Mouse (Mus musculus) gastrocnemius, adult 2 months (tissue): ENCODE measurements around the gene Rdh16. TPM values are rescaled to one million over a fixed set of nuclear protein-coding genes. Genes with fewer than 3 reads are reported as not detected.
"Not testable (repeated sequence)": the region's sequence is repeated elsewhere in the genome, so short reads cannot be mapped to it uniquely, and the experiment has no call there.

Experiments
- DNase-seq: peaks from one replicate; pipeline ENCODE4 v3.0.0; 2022
- H3K27ac ChIP-seq: fragments of 200-600 bp; 2 replicates; pipeline ENCODE4 v1.8.1; 2022; ENCODE audit warnings: mild to moderate bottlenecking
- H3K4me3 ChIP-seq: fragments of 200-600 bp; 2 replicates; pipeline ENCODE4 v1.8.1; 2022; ENCODE audit warnings: mild to moderate bottlenecking, moderate library complexity
- CTCF ChIP-seq: fragments of 200-600 bp; IDR thresholded peaks from 2 replicates; pipeline ENCODE4 v1.8.1; 2022; ENCODE audit warnings: antibody characterized with exemption, mild to moderate bottlenecking, moderate library complexity
- intact Hi-C: fragments of 180-260 bp; cut with DNase I; formaldehyde crosslinking; loops from one replicate; pipeline ENCODE4 v1.15.1; 2025
- total RNA-seq, 2 experiments: library from RNA; stranded (reverse); gene quantifications; 2 replicates each; pipeline ENCODE4 v1.2.3; 2021

The Rdh16 gene
- total RNA-seq, 2 experiments from 2014 or later: not detected

DNA sequence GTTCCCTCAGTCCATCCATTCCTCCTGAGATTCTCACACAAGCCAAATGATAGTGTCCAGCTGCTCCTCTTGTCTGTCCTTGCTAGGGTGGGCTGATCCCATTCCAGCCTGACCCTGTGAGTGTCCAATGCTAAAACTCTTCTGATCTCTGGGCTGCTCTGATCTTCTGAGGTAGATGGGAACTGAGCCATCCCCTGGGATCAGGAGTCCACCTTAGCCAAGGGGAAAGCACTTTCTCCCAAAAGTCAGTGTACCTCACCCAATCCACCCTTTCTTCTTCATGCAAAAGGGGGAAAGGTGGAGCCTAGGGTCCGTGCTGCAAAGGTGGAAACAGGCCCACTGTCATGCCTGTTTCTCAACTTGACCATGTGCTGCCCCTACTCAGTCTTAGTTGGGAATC lies 90.5 kb downstream of the Rdh16 start:
- intact Hi-C loops: no loop called here
- Histone ChIP-seq H3K4me3 (no peak overlapping the region), H3K27ac (no peak overlapping the region)
- no peak for TF ChIP-seq CTCF
- DNase-seq: no peak

DNA sequence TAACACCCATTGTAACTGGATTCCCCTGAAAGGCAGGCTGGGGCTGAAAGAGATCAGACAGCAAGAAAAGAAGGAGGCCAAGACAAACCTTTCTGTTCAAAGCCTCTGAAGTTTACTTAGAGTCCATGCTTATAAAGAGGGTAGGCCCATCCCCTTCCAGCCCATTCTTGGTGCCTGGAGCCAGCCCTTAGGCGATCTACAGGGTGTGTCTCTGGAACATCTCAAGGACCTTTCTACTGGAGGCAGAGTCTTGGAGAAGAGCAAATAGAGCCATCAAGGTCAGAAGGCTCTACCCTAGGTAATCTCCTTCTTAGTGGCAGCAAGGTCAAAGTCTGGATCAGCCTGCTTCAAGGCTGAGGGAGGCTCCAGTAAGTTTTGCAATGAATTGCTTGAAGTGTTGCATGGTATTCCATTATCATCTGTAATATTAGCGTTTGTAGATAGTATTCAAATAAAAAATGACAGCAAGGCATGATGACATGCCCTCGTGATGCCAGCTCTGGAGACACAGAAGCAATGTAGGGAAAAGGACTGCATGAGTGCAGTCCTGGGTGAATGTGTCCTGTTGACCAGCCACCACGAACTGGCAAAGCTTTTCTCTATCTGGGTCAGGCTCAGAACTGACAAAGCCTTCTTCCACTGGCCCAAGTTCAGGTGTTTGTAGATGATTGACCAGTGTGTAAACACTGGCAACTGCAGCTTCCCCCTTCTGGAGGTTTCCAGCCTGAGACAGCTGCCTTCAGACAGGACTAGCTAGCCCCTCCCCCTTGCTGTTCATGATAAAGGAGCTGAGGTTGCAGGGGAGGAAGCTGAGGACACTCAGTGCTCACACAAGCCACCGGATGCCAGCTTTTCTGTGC lies 92.4 kb downstream of the Rdh16 start:
- DNase-seq, H3K4me3 ChIP-seq, intact Hi-C loops, H3K27ac ChIP-seq: not testable (repeated sequence)

Other genes with a start within 250 kb of the Rdh16 start
- gene Lrp1, start 180.0 kb upstream of the Rdh16 start, total RNA-seq: 10 to 100 TPM; 34.6 to 71.3 TPM
- gene Stat6, start 158.2 kb upstream of the Rdh16 start, total RNA-seq: 10 to 100 TPM; 17.1 to 18.9 TPM
- 1 to 10 TPM; 1.5 to 2.1 TPM for gene Nemp1, start 134.3 kb upstream of the Rdh16 start, total RNA-seq
- gene Nab2, start 132.6 kb upstream of the Rdh16 start, total RNA-seq: 1 to 10 TPM; 2.8 to 3.2 TPM
- gene Myo1a, start 96.0 kb upstream of the Rdh16 start, total RNA-seq: not detected
- not detected for gene Tac2, start 76.7 kb upstream of the Rdh16 start, total RNA-seq
- 1 to 10 TPM; 6.6 to 7.2 TPM for gene Zbtb39, start 61.6 kb upstream of the Rdh16 start, total RNA-seq
- gene Gpr182, start 49.4 kb upstream of the Rdh16 start, total RNA-seq: under 1 TPM; 0.22 to 0.36 TPM
- gene Rdh1, start 41.4 kb upstream of the Rdh16 start, total RNA-seq: under 1 TPM; 0.05 to 0.06 TPM
- gene Rdh16f1, start 41.4 kb upstream of the Rdh16 start, total RNA-seq: not detected
- under 1 TPM; 0.33 to 0.48 TPM for gene Rdh9, start 24.8 kb upstream of the Rdh16 start, total RNA-seq
- gene Rdh19, start 48.8 kb downstream of the Rdh16 start, total RNA-seq: not detected
- not detected for gene Rdh16f2, start 65.3 kb downstream of the Rdh16 start, total RNA-seq
- not detected for gene Rdh7, start 87.7 kb downstream of the Rdh16 start, total RNA-seq
- not detected for gene Sdr9c7, start 97.4 kb downstream of the Rdh16 start, total RNA-seq
- not detected for gene Hsd17b6, start 206.5 kb downstream of the Rdh16 start, total RNA-seq
- gene Prim1, start 214.0 kb downstream of the Rdh16 start, total RNA-seq: under 1 TPM; 0.61 to 0.95 TPM
- gene Naca, start 234.4 kb downstream of the Rdh16 start, total RNA-seq: 100 to 1,000 TPM; 385 to 418 TPM